Mouse (Mus musculus) testis, adult 10 weeks (tissue): ENCODE data around the gene Sprr2h. TPM values are rescaled to one million over a fixed set of nuclear protein-coding genes. Genes with fewer than 3 reads are reported as not detected.

Experiments
- polyA plus RNA-seq: library from polyadenylated mRNA; stranded (reverse); fragments of 350-450 nt; fragmentation: Illumina TruSeq; extraction: RNeasy Lipid Tissue Mini Kit (QIAGEN cat#74804); gene quantifications from one replicate; pipeline ENCODE4 v1.2.3, GENCODE M21; 2014; ENCODE audit warnings: low read depth, low replicate concordance

Sprr2h gene
- not detected for polyA plus RNA-seq

DNA sequence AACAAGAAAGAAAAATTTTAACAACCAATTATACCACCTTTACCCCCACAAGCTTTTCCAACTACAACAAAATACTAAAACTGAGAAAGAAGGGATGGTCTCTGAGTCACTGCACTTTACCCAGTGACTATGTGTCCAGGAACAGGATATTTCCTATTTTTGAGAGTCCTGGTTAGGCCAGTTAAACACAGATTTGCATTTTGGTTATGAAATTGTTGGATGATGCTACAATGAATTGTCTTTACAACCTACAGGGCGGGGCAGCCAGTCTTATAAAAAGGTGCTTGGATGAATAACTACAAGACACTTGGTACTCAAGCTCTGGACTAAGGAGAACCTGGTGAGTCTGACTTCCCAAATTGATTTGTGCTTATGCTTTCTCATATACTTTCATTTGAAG, at the start of gene Sprr2h:
Sprr2h (plus strand) TSS at position 301 of the 400 bp plus-strand sequence.

DNA sequence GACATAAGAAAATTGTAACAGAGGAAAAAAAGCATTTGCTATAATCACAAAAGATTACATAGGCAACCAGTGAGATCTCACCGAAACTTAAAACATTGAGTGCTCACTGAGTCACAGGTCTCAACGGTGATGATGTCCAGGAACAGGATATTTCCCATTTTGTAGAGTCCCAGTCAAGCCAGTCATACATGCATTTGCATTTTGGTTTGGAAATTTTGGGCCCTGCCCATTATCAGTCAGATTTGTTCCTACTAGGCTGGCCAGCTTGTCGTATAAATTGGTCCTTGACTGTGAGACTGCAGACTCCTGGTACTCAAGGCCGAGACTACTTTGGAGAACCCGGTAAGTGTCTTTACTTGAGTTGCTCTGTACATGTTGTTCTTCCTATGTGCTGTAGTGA, 46.6 kb upstream of the Sprr2h start, which contains the start of gene Sprr2d:
Sprr2d (plus strand) TSS at position 301 of the 400 bp plus-strand sequence.

DNA sequence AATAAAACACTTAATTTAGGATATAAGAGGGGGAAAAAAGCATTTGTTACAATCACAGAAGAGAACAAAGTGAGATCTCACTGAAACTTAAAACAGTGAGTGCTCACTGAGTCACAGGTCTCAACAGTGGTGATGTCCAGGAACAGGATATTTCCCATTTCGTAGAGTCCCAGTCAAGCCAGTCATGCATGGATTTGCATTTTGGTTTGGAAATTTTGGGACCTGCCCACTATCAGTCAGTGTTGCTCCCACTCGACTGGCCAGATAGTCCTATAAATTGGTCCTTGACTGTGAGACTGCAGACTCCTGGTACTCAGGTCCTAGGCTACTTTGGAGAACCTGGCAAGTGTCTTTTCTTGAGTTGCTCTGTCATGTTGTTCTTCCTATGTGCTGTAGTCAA, 33.6 kb upstream of the Sprr2h start, which contains the start of gene Sprr2e:
Sprr2e (plus strand) TSS at position 301 of the 400 bp plus-strand sequence.

DNA sequence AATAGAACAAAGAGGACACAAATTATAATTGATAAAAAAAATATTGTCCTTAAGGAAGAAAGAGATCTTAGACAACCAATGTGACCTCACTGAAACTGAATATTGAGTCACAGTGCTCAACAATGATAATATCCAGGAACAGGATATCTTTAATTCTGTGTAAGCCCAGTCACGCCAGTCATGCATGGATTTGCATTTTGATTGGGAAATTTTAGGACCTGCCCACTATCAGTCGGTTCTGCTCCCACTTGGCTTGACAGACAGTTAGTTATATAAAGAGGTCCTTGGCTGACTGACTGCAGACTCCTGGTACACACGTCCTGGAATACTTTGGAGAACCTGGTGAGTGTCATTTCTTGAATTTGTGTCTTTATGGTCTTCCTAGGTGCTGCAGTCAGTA, 20.6 kb upstream of the Sprr2h start, which contains the start of gene Sprr2f:
Sprr2f (plus strand) TSS at position 301 of the 400 bp plus-strand sequence.

DNA sequence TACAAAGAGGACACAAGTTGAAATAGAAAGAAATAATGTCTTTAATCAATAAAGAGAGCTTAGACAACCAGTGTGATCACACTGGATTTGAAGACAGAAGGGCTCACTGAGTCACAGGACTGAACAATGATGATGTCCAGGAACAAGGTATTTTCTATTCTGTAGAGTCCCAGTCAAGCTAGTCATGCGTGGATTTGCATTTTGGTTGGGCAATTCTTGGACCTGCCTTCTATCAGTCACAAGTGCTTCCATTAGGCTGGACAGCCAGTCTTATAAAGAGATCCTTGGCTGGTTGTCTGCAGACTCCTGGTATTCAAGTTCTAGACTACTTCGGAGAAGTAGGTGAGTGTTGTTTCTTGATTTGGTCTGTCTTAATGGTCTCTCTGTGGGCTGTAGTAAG, 22.2 kb downstream of the Sprr2h start, which contains the start of gene Sprr2i:
Sprr2i (plus strand) TSS at position 301 of the 400 bp plus-strand sequence.

DNA sequence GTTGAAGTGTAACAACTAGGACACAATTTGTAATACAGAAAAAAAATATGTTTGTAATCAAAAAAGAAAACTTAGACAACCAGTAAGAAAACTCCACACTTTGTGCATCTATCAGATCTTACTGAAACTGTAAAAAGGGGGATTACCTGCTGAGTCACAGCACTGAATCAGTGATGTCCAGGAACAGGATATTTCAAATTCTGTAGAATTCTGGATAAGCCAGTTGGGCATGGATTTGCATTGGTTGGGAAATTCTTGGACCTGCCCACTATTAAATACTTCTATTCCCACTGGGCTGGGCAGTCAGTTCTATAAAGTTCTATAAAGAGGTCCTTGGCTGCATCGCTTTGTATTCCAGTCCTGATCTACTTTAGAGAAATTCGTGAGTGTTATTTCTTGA, 32.3 kb downstream of the Sprr2h start, which contains the start of gene Sprr2j-ps:
Sprr2j-ps (plus strand) TSS at position 301 of the 400 bp plus-strand sequence.

DNA sequence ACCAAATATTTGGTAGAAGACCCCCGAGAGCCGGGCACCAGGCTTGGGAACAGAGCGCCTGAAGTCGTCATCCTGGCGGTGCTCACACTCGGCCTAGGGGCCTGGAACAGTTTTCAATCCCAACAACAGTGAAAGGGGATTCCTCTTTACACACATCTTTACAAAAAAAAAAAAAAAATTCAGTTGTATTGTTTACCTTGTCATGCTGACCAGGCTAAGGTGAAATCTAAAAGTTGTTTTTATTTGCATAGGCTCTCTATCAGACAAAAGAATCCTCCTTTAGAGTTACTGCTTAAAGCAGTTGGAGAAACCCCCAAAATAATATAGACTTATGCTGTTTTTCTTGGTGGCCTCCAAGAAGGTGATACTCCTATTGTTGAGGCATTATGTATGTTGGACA, 43.8 kb downstream of the Sprr2h start, which contains the start of gene Gm9774:
Gm9774 (minus strand) TSS at position 101 of the 400 bp plus-strand sequence.

DNA sequence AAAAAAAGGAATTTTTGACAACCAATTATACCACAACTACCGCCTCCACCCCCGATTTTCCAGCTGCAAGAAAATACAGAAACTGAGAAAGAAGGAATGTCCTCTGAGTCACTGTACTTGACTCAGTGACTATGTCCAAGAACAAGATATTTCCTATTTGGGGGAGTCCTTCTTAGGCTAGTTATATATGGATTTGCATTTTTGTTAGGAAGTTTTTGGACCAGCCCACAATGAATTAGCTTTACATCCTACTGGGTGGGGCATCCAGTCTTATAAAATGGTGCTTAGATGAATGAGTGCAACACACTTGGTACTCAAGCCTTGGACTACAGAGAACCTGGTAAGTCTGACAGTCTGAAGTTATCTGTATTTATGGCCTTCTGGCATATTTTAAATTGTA, 46.8 kb downstream of the Sprr2h start, which contains the start of gene Sprr2k:
Sprr2k (plus strand) TSS at position 301 of the 400 bp plus-strand sequence.

Other genes starting within 250 kb of the Sprr2h start
- 258 TPM for gene Lelp1, start 242.9 kb upstream of the Sprr2h start, polyA plus RNA-seq
- gene Sprr2a1, start 169.9 kb upstream of the Sprr2h start, polyA plus RNA-seq: not detected
- 0.07 TPM for gene Sprr2a2, start 169.8 kb upstream of the Sprr2h start, polyA plus RNA-seq
- not detected for gene Sprr2a3, start 100.3 kb upstream of the Sprr2h start, polyA plus RNA-seq
- not detected for gene Sprr2b, start 69.1 kb upstream of the Sprr2h start, polyA plus RNA-seq
- not detected for gene Sprr2d, start 46.5 kb upstream of the Sprr2h start, polyA plus RNA-seq
- not detected for gene Sprr2e, start 33.5 kb upstream of the Sprr2h start, polyA plus RNA-seq
- not detected for gene Sprr2f, start 20.5 kb upstream of the Sprr2h start, polyA plus RNA-seq
- gene Sprr2i, start 22.3 kb downstream of the Sprr2h start, polyA plus RNA-seq: not detected
- gene Sprr2j-ps, start 32.4 kb downstream of the Sprr2h start, polyA plus RNA-seq: not detected
- gene Gm9774, start 43.7 kb downstream of the Sprr2h start, polyA plus RNA-seq: 5.4 TPM
- not detected for gene Sprr2k, start 46.9 kb downstream of the Sprr2h start, polyA plus RNA-seq
- not detected for gene Sprr1b, start 53.1 kb downstream of the Sprr2h start, polyA plus RNA-seq
- not detected for gene Sprr3, start 73.0 kb downstream of the Sprr2h start, polyA plus RNA-seq
- gene Sprr1a, start 100.2 kb downstream of the Sprr2h start, polyA plus RNA-seq: not detected
- not detected for gene Sprr4, start 114.8 kb downstream of the Sprr2h start, polyA plus RNA-seq
- not detected for gene 2310046K23Rik, start 148.8 kb downstream of the Sprr2h start, polyA plus RNA-seq
- 0.21 TPM for gene Ivl, start 188.1 kb downstream of the Sprr2h start, polyA plus RNA-seq
- 4,960 TPM for gene Smcp, start 203.3 kb downstream of the Sprr2h start, polyA plus RNA-seq
- 0.48 TPM for gene 2210017I01Rik, start 221.8 kb downstream of the Sprr2h start, polyA plus RNA-seq
- gene Lce6a, start 236.0 kb downstream of the Sprr2h start, polyA plus RNA-seq: 2.4 TPM